Mouse (Mus musculus): ENCODE results near the gene Dph2. TPM values are rescaled to one million over a fixed set of nuclear protein-coding genes. Genes with fewer than 3 reads are reported as not detected.

The Dph2 gene
- polyA plus RNA-seq (2012; rRNA removed): 5.1 and 6.9 TPM in 2 replicates

- Histone ChIP-seq H3K27ac (ENCODE audit: insufficient read depth, low read depth, low read length) (no peak within 1 kb of the TSS), H3K27me3 (ENCODE audit: control insufficient read depth, insufficient read depth, low read length) (no peaks in the 10 kb centered on the region), H3K4me3 (ENCODE audit: low read depth, low read length) (peak within 1 kb of the TSS; percentile 78), H3K4me1 (ENCODE audit: control insufficient read depth, insufficient read depth, insufficient read length, low read length) (peaks cover 5% of the 10 kb centered on the region), H3K36me3 (ENCODE audit: control insufficient read depth, insufficient read depth, low read length) (peaks cover 2% of the 10 kb centered on the region; the same call in 1 of the 2 replicates)
- WGBS: under 1% methylated on average over 21 of the region's 21 CpGs
- TF ChIP-seq CTCF (IDR thresholded peaks at IDR 0.05; ENCODE audit: extremely low read depth, insufficient read length, insufficient replicate concordance, low read depth, low read length) (no peak), POLR2A (IDR thresholded peaks at IDR 0.05; ENCODE audit: low read depth, low read length) (no peak; the same call in 1 of the 2 replicates)
Measured at GRCm38 (mm10) chr4:117891738-117892161, at the start of gene Dph2. Gene Dph2 (minus strand): TSS chr4:117892032.

- H3K36me3 ChIP-seq (ENCODE audit: control insufficient read depth, insufficient read depth, low read length): no peaks in the 10 kb centered on the region; the same call in 1 of the 2 replicates
- TF ChIP-seq CTCF (IDR thresholded peaks at IDR 0.05; ENCODE audit: extremely low read depth, insufficient read length, insufficient replicate concordance, low read depth, low read length) (no peak), POLR2A (IDR thresholded peaks at IDR 0.05; ENCODE audit: low read depth, low read length) (no peak)
- H3K27me3 ChIP-seq (ENCODE audit: control insufficient read depth, insufficient read depth, low read length): no peaks in the 10 kb centered on the region
- no peak overlapping the region for H3K4me3 ChIP-seq (ENCODE audit: low read depth, low read length)
- peaks cover 3% of the 10 kb centered on the region; the same call in 1 of the 2 replicates for H3K4me1 ChIP-seq (ENCODE audit: control insufficient read depth, insufficient read depth, insufficient read length, low read length)
- WGBS: 84% methylated on average over 5 of the region's 5 CpGs
- H3K27ac ChIP-seq (ENCODE audit: insufficient read depth, low read depth, low read length): no peak overlapping the region
Measured at GRCm38 (mm10) chr4:117936964-117937363, 45.1 kb upstream of the Dph2 start.

GRCm38 (mm10) chr4:117934081-117934480, 42.2 kb upstream of the Dph2 start:
- no peak for TF ChIP-seq CTCF (IDR thresholded peaks at IDR 0.05; ENCODE audit: extremely low read depth, insufficient read length, insufficient replicate concordance, low read depth, low read length)

GRCm38 (mm10) chr4:117933248-117933647, 41.4 kb upstream of the Dph2 start:
- TF ChIP-seq CTCF (IDR thresholded peaks at IDR 0.05; ENCODE audit: extremely low read depth, insufficient read length, insufficient replicate concordance, low read depth, low read length) (no peak), POLR2A (IDR thresholded peaks at IDR 0.05; ENCODE audit: low read depth, low read length) (no peak)
- H3K27ac ChIP-seq (ENCODE audit: insufficient read depth, low read depth, low read length): no peak overlapping the region
- WGBS: 84% methylated on average over 5 of the region's 5 CpGs
- H3K27me3 ChIP-seq (ENCODE audit: control insufficient read depth, insufficient read depth, low read length): peaks cover 7% of the 10 kb centered on the region; the same call in 1 of the 2 replicates
- H3K4me3 ChIP-seq (ENCODE audit: low read depth, low read length): no peak overlapping the region
- no peaks in the 10 kb centered on the region for H3K36me3 ChIP-seq (ENCODE audit: control insufficient read depth, insufficient read depth, low read length)
- H3K4me1 ChIP-seq (ENCODE audit: control insufficient read depth, insufficient read depth, insufficient read length, low read length): peaks cover 9% of the 10 kb centered on the region

More at GRCm38 (mm10) chr4:117934081-117934480, 42.2 kb upstream of the Dph2 start:
- Histone ChIP-seq H3K36me3 (ENCODE audit: control insufficient read depth, insufficient read depth, low read length) (no peaks in the 10 kb centered on the region), H3K4me3 (ENCODE audit: low read depth, low read length) (no peak overlapping the region), H3K27ac (ENCODE audit: insufficient read depth, low read depth, low read length) (no peak overlapping the region), H3K27me3 (ENCODE audit: control insufficient read depth, insufficient read depth, low read length) (peaks cover 4% of the 10 kb centered on the region; the same call in 1 of the 2 replicates), H3K4me1 (ENCODE audit: control insufficient read depth, insufficient read depth, insufficient read length, low read length) (peaks cover 6% of the 10 kb centered on the region)
- 88% methylated on average over 4 of the region's 4 CpGs for WGBS

GRCm38 (mm10) chr4:117929391-117929881, 37.6 kb upstream of the Dph2 start, which contains the start of gene Artn:
Gene Artn (minus strand): TSS chr4:117929763.
- Histone ChIP-seq H3K4me3 (ENCODE audit: low read depth, low read length) (peak within 1 kb of the TSS; percentile 57), H3K27me3 (ENCODE audit: control insufficient read depth, insufficient read depth, low read length) (peaks cover 22% of the 10 kb centered on the region), H3K27ac (ENCODE audit: insufficient read depth, low read depth, low read length) (0 out of 2 replicates have a peak within 1 kb of the TSS, but pooled peaks have one; percentile 7), H3K36me3 (ENCODE audit: control insufficient read depth, insufficient read depth, low read length) (no peaks in the 10 kb centered on the region), H3K4me1 (ENCODE audit: control insufficient read depth, insufficient read depth, insufficient read length, low read length) (peaks cover 14% of the 10 kb centered on the region)
- 1% methylated on average over 33 of the region's 33 CpGs for WGBS
- TF ChIP-seq CTCF (IDR thresholded peaks at IDR 0.05; ENCODE audit: extremely low read depth, insufficient read length, insufficient replicate concordance, low read depth, low read length) (no peak), POLR2A (IDR thresholded peaks at IDR 0.05; ENCODE audit: low read depth, low read length) (no peak)

- peak overlapping the region; percentile 57 for H3K4me3 ChIP-seq (ENCODE audit: low read depth, low read length)
- H3K27me3 ChIP-seq (ENCODE audit: control insufficient read depth, insufficient read depth, low read length): peaks cover 22% of the 10 kb centered on the region
- 0 out of 2 replicates have a peak, but pooled peaks have one; percentile 8 for TF ChIP-seq POLR2A (IDR thresholded peaks at IDR 0.05; ENCODE audit: low read depth, low read length)
- peak; percentile 47; the same call in 1 of the 2 replicates for TF ChIP-seq CTCF (IDR thresholded peaks at IDR 0.05; ENCODE audit: extremely low read depth, insufficient read length, insufficient replicate concordance, low read depth, low read length)
- WGBS: 3% methylated on average over 13 of the region's 13 CpGs
- H3K36me3 ChIP-seq (ENCODE audit: control insufficient read depth, insufficient read depth, low read length): no peaks in the 10 kb centered on the region
- H3K4me1 ChIP-seq (ENCODE audit: control insufficient read depth, insufficient read depth, insufficient read length, low read length): peaks cover 14% of the 10 kb centered on the region
- 0 out of 2 replicates have a peak overlapping the region, but pooled peaks have one; percentile 7 for H3K27ac ChIP-seq (ENCODE audit: insufficient read depth, low read depth, low read length)
Measured at GRCm38 (mm10) chr4:117928699-117929241, 36.9 kb upstream of the Dph2 start.

- Histone ChIP-seq H3K4me3 (ENCODE audit: low read depth, low read length) (no peak overlapping the region), H3K4me1 (ENCODE audit: control insufficient read depth, insufficient read depth, insufficient read length, low read length) (peaks cover 14% of the 10 kb centered on the region), H3K36me3 (ENCODE audit: control insufficient read depth, insufficient read depth, low read length) (no peaks in the 10 kb centered on the region), H3K27me3 (ENCODE audit: control insufficient read depth, insufficient read depth, low read length) (peaks cover 22% of the 10 kb centered on the region), H3K27ac (ENCODE audit: insufficient read depth, low read depth, low read length) (no peak overlapping the region)
- 33% methylated on average over 6 of the region's 6 CpGs for WGBS
- no peak for TF ChIP-seq POLR2A (IDR thresholded peaks at IDR 0.05; ENCODE audit: low read depth, low read length)
- peak; percentile 81; the same call in 1 of the 2 replicates for TF ChIP-seq CTCF (IDR thresholded peaks at IDR 0.05; ENCODE audit: extremely low read depth, insufficient read length, insufficient replicate concordance, low read depth, low read length)
Measured at GRCm38 (mm10) chr4:117928234-117928633, 36.4 kb upstream of the Dph2 start.

Measured in small intestine, adult 2 months (tissue).